Mouse (Mus musculus): ENCODE measurements around the gene Pcmt1.

Gene Pcmt1

GRCm38 (mm10) chr10:7589592-7590233 lies 91.2 kb downstream of the Pcmt1 start, which contains the start of gene Lrp11:
Gene Lrp11, plus strand, starts transcription at chr10:7589800.
- peak; percentile 71 for DNase-seq (ENCODE audit: low read depth, low spot score)

DNA sequence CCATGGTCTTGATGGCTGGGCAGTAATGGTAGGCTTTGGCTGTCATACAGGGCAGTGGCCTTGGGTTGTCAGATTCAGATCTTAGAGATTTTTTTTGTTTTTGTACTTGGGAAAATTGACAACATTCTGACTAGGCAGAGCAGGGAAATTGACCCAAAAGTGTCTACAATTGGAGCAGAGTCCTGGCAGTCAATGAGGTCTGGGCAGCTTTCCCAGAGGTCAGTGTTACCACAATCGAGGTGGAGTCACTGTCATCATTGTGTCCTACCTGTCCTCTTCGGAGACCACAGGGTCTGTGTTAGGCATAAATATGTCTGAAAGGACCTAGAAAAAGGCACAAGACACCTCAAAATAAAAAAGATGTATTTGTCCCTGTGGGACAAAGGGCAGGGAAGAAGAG lies 94.2 kb downstream of the Pcmt1 start:
- no peak for DNase-seq (ENCODE audit: low read depth, low spot score)

DNA sequence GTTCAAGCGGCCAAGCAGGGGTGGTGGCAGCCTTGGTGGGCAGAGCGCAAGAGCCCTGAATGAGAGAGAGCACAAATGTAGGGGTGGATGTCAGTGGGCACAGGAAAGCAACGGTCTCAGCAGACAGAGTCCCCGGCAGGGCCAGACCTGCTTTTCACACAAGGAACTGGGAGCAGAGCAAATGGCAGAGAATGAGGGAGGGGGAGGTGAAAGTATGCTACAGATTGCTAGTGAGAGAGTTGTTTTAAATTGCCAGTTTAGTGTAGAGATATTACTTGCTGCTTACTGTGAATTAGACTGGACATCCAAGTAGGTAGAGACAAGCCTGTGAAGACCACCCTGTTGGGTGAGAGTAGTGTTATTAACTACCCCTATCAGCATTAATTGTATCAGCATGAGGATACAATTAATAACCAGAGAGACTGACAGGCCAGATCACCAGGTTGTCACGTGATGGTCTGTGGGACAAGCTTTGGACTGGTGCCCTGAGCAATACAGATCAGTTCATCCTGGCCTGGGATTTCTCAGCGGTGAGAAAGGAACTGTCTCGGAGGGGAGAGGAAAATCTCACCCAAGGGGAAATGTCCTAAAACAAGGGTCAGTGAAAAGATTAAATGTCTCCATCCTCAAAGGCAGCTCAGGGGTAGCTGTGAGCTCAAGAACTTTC lies 97.9 kb downstream of the Pcmt1 start:
- DNase-seq (ENCODE audit: low read depth, low spot score) = no peak

DNA sequence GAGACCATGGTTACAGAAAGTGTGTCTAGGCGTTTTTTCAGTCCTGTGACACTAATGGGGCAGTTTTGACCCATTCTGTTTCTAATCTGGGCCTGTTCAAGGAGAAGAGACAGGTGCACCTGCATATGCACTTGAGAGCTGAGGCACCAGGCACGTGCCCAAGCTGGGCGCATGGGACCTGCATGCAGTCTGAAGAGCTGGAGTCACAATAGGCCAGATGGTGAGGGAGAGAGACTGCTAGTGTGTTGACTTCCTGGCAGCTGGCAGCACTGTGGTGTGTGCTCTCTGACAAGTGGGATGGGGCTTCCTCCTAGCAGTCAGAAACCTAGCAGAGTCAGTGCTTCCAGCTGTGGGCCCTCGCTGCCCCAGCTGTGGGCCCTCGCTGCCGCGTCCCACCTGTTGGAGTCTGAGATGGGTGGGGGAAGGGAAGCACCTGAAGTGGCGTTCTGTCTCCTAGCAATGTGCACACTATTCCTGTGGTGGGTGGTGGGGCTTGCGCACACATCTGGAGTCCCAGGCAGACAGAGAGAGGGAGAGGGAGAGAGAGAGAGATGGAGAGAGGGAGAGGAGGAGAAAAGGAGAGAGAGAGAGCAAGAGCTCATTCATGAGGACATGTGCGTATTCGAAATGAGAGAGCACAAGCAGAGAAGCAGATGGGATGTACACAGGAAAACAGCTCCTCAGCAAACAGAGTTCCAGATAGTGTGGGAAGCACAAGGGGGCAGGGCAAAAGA lies 98.6 kb downstream of the Pcmt1 start:
- no peak for DNase-seq (ENCODE audit: low read depth, low spot score)

- DNase-seq (ENCODE audit: low read depth, low spot score) = no peak
Observed at GRCm38 (mm10) chr10:7581401-7581800, 99.5 kb downstream of the Pcmt1 start.

Data from retina, adult 2 months (tissue).